Mouse (Mus musculus) urinary bladder, adult 18-20 months (tissue): ENCODE measurements around the gene Mast3.

ENCODE experiments used
- DNase-seq, 2 experiments: peaks; one replicate each; pipeline ENCODE4 v3.0.0; 2022; ENCODE audit warnings: low spot score in 2 of 2, mixed read lengths in 2 of 2

Gene Mast3

GRCm38 (mm10) chr8:70776496-70777444 is 28.1 kb downstream of the Mast3 start, which contains the start of gene Pik3r2:
TSS of gene Pik3r2 (minus strand) at chr8:70776713.
- peak; percentile 95 to 96 for DNase-seq

DNA sequence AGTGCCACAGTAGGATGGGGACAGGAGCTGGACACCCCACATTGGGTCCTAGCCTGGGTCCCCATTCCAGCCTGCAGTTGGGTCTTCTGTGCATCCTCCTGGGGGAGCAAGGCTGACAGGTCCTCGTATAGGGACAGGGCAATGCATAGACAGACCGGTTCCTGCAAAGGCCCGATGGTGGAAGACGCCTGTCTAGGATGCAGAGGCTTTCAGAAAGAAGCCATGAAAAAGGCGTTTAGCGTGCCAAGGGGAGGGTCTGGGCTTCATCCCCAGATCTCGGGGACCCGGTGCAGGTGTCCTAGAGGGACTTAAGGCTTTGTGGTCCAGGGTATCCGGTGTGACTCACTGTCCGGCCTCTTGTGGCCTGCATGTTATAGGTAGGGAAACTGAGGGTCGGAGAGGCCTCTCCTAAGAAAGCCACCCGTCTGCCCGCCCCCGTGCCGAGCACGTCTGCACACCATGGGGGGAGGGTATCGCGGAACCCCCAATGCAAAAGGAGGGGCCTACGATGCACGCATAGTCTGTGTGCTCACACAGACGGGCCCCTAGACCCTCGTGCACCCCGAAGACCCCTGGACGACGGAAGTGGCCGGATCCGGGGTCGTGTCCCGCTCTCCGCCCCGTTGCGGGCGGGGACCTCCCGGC is 28.9 kb downstream of the Mast3 start:
- DNase-seq: no peak

DNA sequence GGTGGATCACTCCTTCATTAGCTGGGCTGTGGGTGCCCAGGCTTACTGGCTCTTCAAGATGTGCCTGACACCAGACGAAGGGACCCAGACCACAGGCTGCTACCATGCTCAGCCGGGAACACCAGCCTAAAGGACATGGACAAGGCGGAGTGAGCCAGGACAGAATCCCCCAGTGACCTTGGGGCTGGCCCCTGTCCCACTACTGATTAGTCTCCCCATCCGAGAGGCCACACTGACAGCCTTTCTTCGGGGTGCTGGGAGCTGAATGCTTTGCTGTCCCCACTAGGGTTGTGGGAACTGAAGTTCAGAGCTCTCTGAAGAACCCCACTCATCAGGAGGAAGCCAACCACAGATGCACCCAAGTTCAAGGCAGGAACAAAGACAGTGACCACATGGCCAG is 29.6 kb downstream of the Mast3 start:
- no peak for DNase-seq

DNA sequence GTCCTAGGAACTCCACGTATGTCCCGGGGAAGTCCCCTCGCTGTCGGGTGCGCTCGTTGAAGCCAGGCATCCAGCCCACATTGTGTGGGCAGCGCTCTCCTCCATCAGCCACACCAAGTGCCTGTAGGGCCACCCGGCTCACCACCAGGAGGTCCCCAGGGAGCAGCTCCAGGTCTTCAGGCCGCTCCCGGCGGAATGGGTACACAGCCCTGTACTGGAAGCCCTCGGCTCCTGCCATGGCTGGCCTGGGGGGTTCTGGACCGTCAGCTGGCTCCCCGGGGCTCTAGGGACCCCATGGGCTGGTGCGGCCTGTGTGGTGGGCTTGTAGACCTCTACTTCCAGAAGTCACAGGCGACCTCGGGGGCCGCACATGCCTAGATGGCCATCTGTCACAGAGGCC is 30.1 kb downstream of the Mast3 start:
- DNase-seq: no peak

GRCm38 (mm10) chr8:70773833-70774232 is 31.0 kb downstream of the Mast3 start:
- peak; percentile 45 to 74 for DNase-seq

DNA sequence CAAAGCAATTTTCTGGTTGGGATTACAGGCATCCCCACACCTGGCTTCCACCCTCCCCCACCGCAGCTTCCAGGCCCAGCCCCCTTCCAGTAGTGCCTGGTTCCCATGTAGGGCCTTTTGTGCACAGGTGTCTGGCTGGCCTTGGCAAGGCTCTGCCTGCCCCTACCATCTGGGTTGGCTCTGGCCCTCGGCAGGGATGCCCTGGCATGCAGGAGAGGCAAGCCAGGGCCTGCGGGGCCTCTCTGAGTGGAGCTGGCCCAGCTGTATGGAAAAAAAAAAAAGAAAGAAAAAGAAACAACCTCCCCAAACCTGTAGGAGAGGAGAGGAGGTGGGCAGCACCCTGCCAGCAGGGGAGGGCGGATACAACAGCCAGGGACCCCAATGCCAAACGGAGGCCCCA is 31.4 kb downstream of the Mast3 start:
- DNase-seq: peak in 1 of 2 experiments; percentile 45

GRCm38 (mm10) chr8:70772890-70773289 is 32.0 kb downstream of the Mast3 start:
- DNase-seq: no peak

GRCm38 (mm10) chr8:70772075-70772474 is 32.8 kb downstream of the Mast3 start:
- DNase-seq: no peak

DNA sequence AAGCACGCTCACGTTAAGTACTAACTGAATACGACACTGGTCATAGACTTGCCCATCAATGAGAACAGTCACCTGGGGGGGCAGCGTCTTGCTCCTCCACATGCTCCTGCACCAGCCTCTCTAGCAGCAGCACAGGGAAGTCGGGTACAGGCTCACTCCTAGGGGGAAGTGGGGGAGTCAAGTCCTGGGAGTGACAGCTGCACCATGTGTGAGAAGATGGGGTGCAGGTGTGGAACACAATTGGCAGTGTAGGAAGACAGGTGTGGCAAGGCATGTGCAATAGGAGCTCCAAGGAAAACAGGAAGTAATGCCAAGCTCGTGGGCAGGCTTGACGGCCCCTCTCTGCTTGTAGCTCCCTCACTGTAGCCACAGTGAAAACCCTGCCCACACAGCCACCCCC is 33.6 kb downstream of the Mast3 start:
- DNase-seq: no peak

- DNase-seq: no peak
These were observed 34.1 kb downstream of the Mast3 start for GRCm38 (mm10) chr8:70770748-70771147.

- DNase-seq: no peak
These were observed 35.0 kb downstream of the Mast3 start for GRCm38 (mm10) chr8:70769858-70770257.

GRCm38 (mm10) chr8:70769359-70769758 is 35.5 kb downstream of the Mast3 start:
- peak; percentile 89 to 94 for DNase-seq

- DNase-seq: no peak
These were observed 35.9 kb downstream of the Mast3 start for GRCm38 (mm10) chr8:70768956-70769355.

- no peak for DNase-seq
These were observed 36.5 kb downstream of the Mast3 start for GRCm38 (mm10) chr8:70768231-70768776.

DNA sequence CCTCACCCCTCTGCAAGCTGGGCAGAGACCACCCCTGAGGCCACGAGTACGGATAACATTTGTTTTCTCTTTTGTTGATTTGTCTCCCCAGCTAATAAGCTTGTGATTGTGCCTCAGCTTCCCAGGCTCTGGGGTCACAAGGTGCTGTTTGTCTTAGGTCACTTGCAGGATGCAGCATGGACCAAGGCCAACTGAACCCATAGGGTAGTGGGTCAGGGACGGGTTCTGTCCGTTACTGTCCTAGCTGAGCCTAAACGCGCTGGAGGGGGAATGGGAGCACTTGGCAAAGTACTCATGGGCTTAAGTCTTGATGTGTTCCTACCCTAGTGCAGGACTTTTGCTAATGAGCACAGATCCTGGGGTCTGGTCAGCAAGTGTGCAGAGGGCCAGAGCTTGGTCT is 37.4 kb downstream of the Mast3 start:
- no peak for DNase-seq

DNA sequence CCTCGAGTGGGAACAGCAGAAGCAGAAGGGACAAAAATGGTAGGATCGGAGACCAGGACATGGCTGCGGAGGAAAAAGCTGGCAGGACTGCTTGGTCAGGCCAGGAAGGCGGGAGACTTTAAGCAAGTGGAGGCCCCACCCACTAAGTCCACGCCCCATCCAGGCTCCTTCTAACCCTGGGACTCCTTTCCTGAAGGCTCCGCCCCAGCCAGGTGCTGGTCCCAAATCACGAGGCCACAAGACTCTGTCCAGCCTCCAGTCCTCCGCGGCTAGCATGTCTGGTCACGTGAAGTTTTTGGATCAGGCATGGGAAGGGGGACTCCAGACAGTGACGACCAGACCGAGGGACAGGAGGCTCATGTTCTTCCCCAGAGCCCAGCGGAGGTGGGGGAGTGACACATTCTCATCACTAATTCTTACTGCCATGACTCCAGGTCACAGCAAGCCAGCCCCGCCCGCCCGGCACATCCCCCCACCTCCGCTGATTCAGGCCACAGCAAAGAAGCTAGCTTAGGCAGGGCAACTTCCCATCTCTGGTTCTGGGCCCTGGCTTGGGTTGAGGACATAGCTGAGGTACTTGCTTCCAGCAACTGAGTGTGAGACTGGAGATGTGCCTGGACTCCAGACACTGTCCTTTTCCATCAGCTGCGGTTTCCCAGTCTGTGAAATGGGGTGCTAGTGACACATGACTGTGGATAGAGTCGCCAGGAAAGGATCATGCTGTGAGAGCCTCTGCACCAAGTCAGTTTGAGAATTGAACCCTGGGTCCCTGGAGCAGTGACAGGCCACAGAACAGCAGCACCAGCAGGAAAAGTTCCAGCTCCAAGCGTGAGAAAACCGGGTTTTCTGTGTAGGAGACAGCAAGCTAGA is 38.0 kb downstream of the Mast3 start:
- DNase-seq: peak; percentile 80 to 85

- DNase-seq: no peak
These were observed 38.9 kb downstream of the Mast3 start for GRCm38 (mm10) chr8:70765838-70766570.

- no peak for DNase-seq
These were observed 39.5 kb downstream of the Mast3 start for GRCm38 (mm10) chr8:70765329-70765728.

DNA sequence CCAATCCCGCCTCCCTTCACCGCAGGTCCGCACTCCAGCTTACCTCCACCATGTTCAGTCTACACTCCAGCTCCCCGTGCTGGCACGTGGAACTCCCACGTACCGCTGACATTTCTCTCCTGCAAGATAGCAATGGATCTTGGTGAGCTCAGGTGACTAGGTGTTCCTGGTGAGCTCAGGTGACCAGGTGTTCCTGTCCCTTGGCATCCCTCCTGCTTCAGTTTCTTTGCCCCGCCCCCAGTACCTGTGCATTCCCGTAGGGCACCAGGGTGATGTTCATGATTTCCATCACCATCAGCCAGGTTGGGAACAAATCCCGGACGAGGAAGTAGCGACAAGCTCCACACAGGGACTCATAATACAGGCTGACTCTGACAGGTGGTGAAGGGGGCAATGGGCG is 40.2 kb downstream of the Mast3 start:
- DNase-seq: no peak

- no peak for DNase-seq
These were observed 40.8 kb downstream of the Mast3 start for GRCm38 (mm10) chr8:70764026-70764425.

DNA sequence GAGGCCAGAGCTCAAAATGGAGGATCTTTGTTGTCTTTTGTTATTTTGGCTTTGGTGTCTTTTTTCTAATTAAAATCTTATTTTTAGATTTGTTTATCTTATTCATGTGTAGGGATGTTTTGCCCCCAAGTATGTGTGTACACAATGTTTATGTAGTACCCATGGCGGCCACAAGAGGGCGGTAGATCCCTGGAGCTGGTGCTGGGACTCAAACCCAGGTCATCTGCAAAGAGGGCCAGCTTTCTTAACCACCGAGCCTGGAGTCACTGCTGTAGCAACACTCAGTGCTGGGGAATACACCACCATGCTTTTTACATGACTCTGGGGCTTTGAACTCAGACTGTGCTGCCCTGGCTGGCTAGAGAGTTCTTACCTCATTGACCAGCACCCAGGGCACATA is 41.5 kb downstream of the Mast3 start:
- DNase-seq: no peak
